Mouse (Mus musculus): ENCODE results near the gene Ccdc136.

GRCm38 (mm10) chr6:29397575-29397974 lies 1.5 kb downstream of the Ccdc136 start:
- TF ChIP-seq ZNF384 (IDR thresholded peaks at IDR 0.05; ENCODE audit: low read depth, low read length) = no peak
- TF ChIP-seq MAFK (IDR thresholded peaks at IDR 0.05; ENCODE audit: insufficient read depth, low read depth, low read length) = no peak

Data from ES-E14 (cell line).